31 mouse cellular contexts compared by ENCODE assay signal in genomic region chr8:10243344-10243743, GRCm38 (mm10).
"Had no signal": no experiment of that assay in that cellular context is flagged by ENCODE, and none has a peak within 500 bp of the region (broad histone marks: within the 10 kb centered on the region; RNA-seq: fewer than 3 reads in every experiment).

No protein-coding gene starts in this region.

- H3K9me3 ChIP-seq: limb, embryonic 10.5 days; limb, embryonic 12.5 days; limb, embryonic 13.5 days; limb, embryonic 15.5 days; liver, embryonic 12.5 days; liver, embryonic 13.5 days; liver, embryonic 15.5 days; lung, embryonic 15.5 days; megakaryocyte, embryonic 14.5 days; midbrain, embryonic 10.5 days; midbrain, embryonic 12.5 days; midbrain, embryonic 13.5 days; midbrain, embryonic 15.5 days had no signal

- H3K4me1 ChIP-seq: limb, embryonic 10.5 days; limb, embryonic 12.5 days; limb, embryonic 13.5 days; limb, embryonic 15.5 days; liver, embryonic 12.5 days; liver, embryonic 13.5 days; liver, embryonic 15.5 days; lung, embryonic 15.5 days; megakaryocyte, embryonic 14.5 days; midbrain, embryonic 10.5 days; midbrain, embryonic 12.5 days; midbrain, embryonic 13.5 days; midbrain, embryonic 15.5 days had no signal

- H3K4me2 ChIP-seq: limb, embryonic 12.5 days; limb, embryonic 13.5 days; limb, embryonic 15.5 days; liver, embryonic 11.5 days; liver, embryonic 12.5 days; liver, embryonic 13.5 days; liver, embryonic 15.5 days; lung, embryonic 14.5 days; lung, embryonic 15.5 days; midbrain, embryonic 11.5 days; midbrain, embryonic 12.5 days; midbrain, embryonic 13.5 days; midbrain, embryonic 15.5 days had no signal

- H3K9ac ChIP-seq: limb, embryonic 12.5 days; limb, embryonic 13.5 days; limb, embryonic 15.5 days; liver, embryonic 12.5 days; liver, embryonic 13.5 days; liver, embryonic 14.5 days; liver, embryonic 15.5 days; liver, postnatal 0 days; lung, embryonic 14.5 days; lung, embryonic 15.5 days; midbrain, embryonic 12.5 days; midbrain, embryonic 13.5 days; midbrain, embryonic 15.5 days had no signal

- H3K27ac ChIP-seq: limb, embryonic 10.5 days; limb, embryonic 12.5 days; limb, embryonic 13.5 days; limb, embryonic 15.5 days; liver, embryonic 12.5 days; liver, embryonic 13.5 days; liver, embryonic 14.5 days; liver, embryonic 15.5 days; lung, embryonic 15.5 days; macrophage; midbrain, embryonic 10.5 days; midbrain, embryonic 12.5 days; midbrain, embryonic 13.5 days; midbrain, embryonic 15.5 days had no signal

- H3K27me3 ChIP-seq: limb, embryonic 12.5 days; limb, embryonic 15.5 days; liver, embryonic 12.5 days; liver, embryonic 13.5 days; liver, embryonic 15.5 days; lung, embryonic 15.5 days; megakaryocyte, embryonic 14.5 days; midbrain, embryonic 12.5 days; midbrain, embryonic 13.5 days; midbrain, embryonic 15.5 days had no signal

- DNase-seq: left cerebral cortex, postnatal 4 days; liver; liver, embryonic 13.5 days; liver, postnatal 0 days; lung, adult 18-20 months; lung, adult 2 months; lung, embryonic 14.5 days; lung, postnatal 10 days; lung, postnatal 14 days; lung, postnatal 36 days; lung, postnatal 4 days; midbrain, embryonic 14.5 days had no signal

- H3K4me3 ChIP-seq: limb, embryonic 10.5 days; limb, embryonic 12.5 days; limb, embryonic 13.5 days; limb, embryonic 15.5 days; liver, embryonic 12.5 days; liver, embryonic 13.5 days; liver, embryonic 15.5 days; lung, embryonic 15.5 days; megakaryocyte, embryonic 14.5 days; midbrain, embryonic 10.5 days; midbrain, embryonic 12.5 days; midbrain, embryonic 13.5 days; midbrain, embryonic 15.5 days; myocyte had no signal

- ATAC-seq: liver, embryonic 12.5 days; liver, postnatal 0 days; lung, postnatal 0 days; midbrain, embryonic 13.5 days; midbrain, embryonic 15.5 days; midbrain, embryonic 16.5 days had no signal

- H3K36me3 ChIP-seq: limb, embryonic 10.5 days; limb, embryonic 12.5 days; limb, embryonic 13.5 days; limb, embryonic 15.5 days; liver, embryonic 12.5 days; liver, embryonic 13.5 days; liver, embryonic 15.5 days; lung, embryonic 15.5 days; midbrain, embryonic 10.5 days; midbrain, embryonic 12.5 days; midbrain, embryonic 13.5 days; midbrain, embryonic 15.5 days had no signal
